Mouse (Mus musculus) heart, embryonic 16.5 days (tissue): ENCODE data around the gene Maats1. TPM values are rescaled to one million over a fixed set of nuclear protein-coding genes. Genes with fewer than 3 reads are reported as not detected.

Experiments
- ATAC-seq: fragments of 200-750 bp; cut with Nextera tagmentation; replicated peaks from 2 replicates; pipeline ENCODE4 v1.8.0; 2017; ENCODE audit warnings: moderate number of reproducible peaks; ENCODE audit not compliant: insufficient read depth, low FRiP score; ENCODE audit errors: extremely low read depth
- H3K27ac ChIP-seq: fragments of 300-500 bp; sonication (generic); 2 replicates; pipeline ENCODE4 v1.5.1; 2014; ENCODE audit warnings: mild to moderate bottlenecking, low read length, control low read depth, moderate library complexity
- H3K27me3 ChIP-seq: fragments of 300-500 bp; sonication (generic); 2 replicates; pipeline ENCODE4 v1.6.1; 2014; ENCODE audit warnings: low read length, mixed read lengths; ENCODE audit not compliant: control insufficient read depth, insufficient read depth
- H3K36me3 ChIP-seq: fragments of 300-500 bp; sonication (generic); 2 replicates; pipeline ENCODE4 v1.6.1; 2014; ENCODE audit not compliant: control insufficient read depth, insufficient read depth
- H3K4me1 ChIP-seq: fragments of 300-500 bp; sonication (generic); 2 replicates; pipeline ENCODE4 v1.6.1; 2014; ENCODE audit warnings: low read length, mixed read lengths; ENCODE audit not compliant: control insufficient read depth, insufficient read depth
- H3K4me2 ChIP-seq: fragments of 300-500 bp; sonication (generic); 2 replicates; pipeline ENCODE4 v1.6.1; 2014; ENCODE audit warnings: low read depth, mild to moderate bottlenecking, control low read depth, low read length
- H3K4me3 ChIP-seq: fragments of 300-500 bp; sonication (generic); 2 replicates; pipeline ENCODE4 v1.5.1; 2014; ENCODE audit warnings: mild to moderate bottlenecking, control low read depth, low read length
- H3K9ac ChIP-seq: fragments of 300-500 bp; sonication (generic); 2 replicates; pipeline ENCODE4 v1.6.1; 2014; ENCODE audit warnings: low read length, control low read depth
- H3K9me3 ChIP-seq: fragments of 300-500 bp; sonication (generic); replicated peaks from 2 replicates; pipeline ENCODE4 v1.6.1; 2016; ENCODE audit warnings: low read length; ENCODE audit not compliant: control insufficient read depth
- WGBS: fragments of 180-500 bp; shearing (Covaris S2); extraction: QIAGEN DNeasy Blood & Tissue Kit; methylation state at CpG from one replicate; pipeline ENCODE4 v1.1.7; 2014; 5-methylcytosine and 5-hydroxymethylcytosine counted together
- polyA plus RNA-seq: library from polyadenylated mRNA; unstranded; fragments of >200 nt; fragmentation: Nextera tagmentation; extraction: Ambion mirVana; gene quantifications from 2 replicates; pipeline ENCODE4 v1.2.1, GENCODE M21; 2015

Maats1 gene
- polyA plus RNA-seq, 1 experiment from 2014 or later = 0.12 TPM

GRCm38 (mm10) chr16:38354185-38354913 is 12.4 kb upstream of the Maats1 start:
- H3K27me3 ChIP-seq = no peaks in the 10 kb centered on the region
- H3K4me1 ChIP-seq = peaks cover 32% of the 10 kb centered on the region
- peaks cover 8% of the 10 kb centered on the region; the same call in 1 of the 2 replicates for H3K36me3 ChIP-seq
- no peak for ATAC-seq
- no peak overlapping the region for H3K4me2 ChIP-seq
- no peak overlapping the region for H3K4me3 ChIP-seq
- H3K9me3 ChIP-seq = no peaks in the 10 kb centered on the region
- WGBS = 59% methylated on average over 5 of the region's 5 CpGs
- H3K9ac ChIP-seq = no peak overlapping the region
- H3K27ac ChIP-seq = no peak overlapping the region

GRCm38 (mm10) chr16:38353642-38354041 is 11.7 kb upstream of the Maats1 start:
- Histone ChIP-seq H3K9me3 (no peaks in the 10 kb centered on the region), H3K27ac (peak overlapping the region; percentile 64), H3K4me3 (no peak overlapping the region), H3K9ac (no peak overlapping the region), H3K36me3 (peaks cover 10% of the 10 kb centered on the region; the same call in 1 of the 2 replicates), H3K4me2 (no peak overlapping the region), H3K4me1 (peaks cover 27% of the 10 kb centered on the region), H3K27me3 (no peaks in the 10 kb centered on the region)
- 66% methylated on average over 2 of the region's 2 CpGs for WGBS
- no peak for ATAC-seq

- no peak overlapping the region for H3K4me2 ChIP-seq
- no peak overlapping the region for H3K9ac ChIP-seq
- H3K9me3 ChIP-seq = no peaks in the 10 kb centered on the region
- H3K27me3 ChIP-seq = no peaks in the 10 kb centered on the region
- peaks cover 34% of the 10 kb centered on the region for H3K4me1 ChIP-seq
- no peak for ATAC-seq
- no peak overlapping the region for H3K27ac ChIP-seq
- H3K36me3 ChIP-seq = peaks cover 8% of the 10 kb centered on the region; the same call in 1 of the 2 replicates
- H3K4me3 ChIP-seq = no peak overlapping the region
Measured at GRCm38 (mm10) chr16:38352851-38353250, 10.9 kb upstream of the Maats1 start.

DNA sequence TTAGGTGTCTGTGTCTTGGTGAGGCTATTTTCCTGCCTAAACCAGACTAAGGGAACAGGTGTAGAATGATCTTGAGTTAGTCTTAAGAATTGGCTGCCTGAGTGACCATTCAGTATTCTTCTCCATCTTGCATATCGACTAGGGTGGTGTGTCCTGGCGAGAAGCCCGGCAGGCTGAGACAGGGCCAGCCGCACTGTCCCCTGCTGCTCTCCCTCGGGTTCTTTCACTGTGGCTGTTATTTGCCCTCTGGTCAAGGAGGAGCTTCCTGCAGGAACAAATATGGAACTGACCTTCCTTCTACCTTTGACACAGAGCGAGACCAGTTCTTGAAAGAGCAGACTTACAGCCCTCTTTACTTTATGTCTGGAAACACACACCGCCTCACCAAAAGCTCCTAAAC is 10.1 kb upstream of the Maats1 start:
- WGBS = 36% methylated on average over 7 of the region's 7 CpGs
- Histone ChIP-seq H3K36me3 (peaks cover 8% of the 10 kb centered on the region; the same call in 1 of the 2 replicates), H3K4me1 (peaks cover 39% of the 10 kb centered on the region), H3K27ac (peak overlapping the region; percentile 92), H3K4me3 (no peak overlapping the region), H3K9me3 (no peaks in the 10 kb centered on the region), H3K9ac (peak overlapping the region; percentile 2), H3K27me3 (no peaks in the 10 kb centered on the region), H3K4me2 (peak overlapping the region; percentile 6)
- no peak for ATAC-seq

GRCm38 (mm10) chr16:38350939-38351338 is 9.0 kb upstream of the Maats1 start:
- H3K9ac ChIP-seq = peak overlapping the region; percentile 42
- peak overlapping the region; percentile 32; the same call in 1 of the 2 replicates for H3K4me2 ChIP-seq
- H3K36me3 ChIP-seq = peaks cover 8% of the 10 kb centered on the region; the same call in 1 of the 2 replicates
- 25% methylated on average over 6 of the region's 6 CpGs for WGBS
- peak; percentile 23 for ATAC-seq
- H3K4me1 ChIP-seq = peaks cover 41% of the 10 kb centered on the region
- H3K27ac ChIP-seq = peak overlapping the region; percentile 92
- no peaks in the 10 kb centered on the region for H3K27me3 ChIP-seq
- no peaks in the 10 kb centered on the region for H3K9me3 ChIP-seq
- no peak overlapping the region for H3K4me3 ChIP-seq

DNA sequence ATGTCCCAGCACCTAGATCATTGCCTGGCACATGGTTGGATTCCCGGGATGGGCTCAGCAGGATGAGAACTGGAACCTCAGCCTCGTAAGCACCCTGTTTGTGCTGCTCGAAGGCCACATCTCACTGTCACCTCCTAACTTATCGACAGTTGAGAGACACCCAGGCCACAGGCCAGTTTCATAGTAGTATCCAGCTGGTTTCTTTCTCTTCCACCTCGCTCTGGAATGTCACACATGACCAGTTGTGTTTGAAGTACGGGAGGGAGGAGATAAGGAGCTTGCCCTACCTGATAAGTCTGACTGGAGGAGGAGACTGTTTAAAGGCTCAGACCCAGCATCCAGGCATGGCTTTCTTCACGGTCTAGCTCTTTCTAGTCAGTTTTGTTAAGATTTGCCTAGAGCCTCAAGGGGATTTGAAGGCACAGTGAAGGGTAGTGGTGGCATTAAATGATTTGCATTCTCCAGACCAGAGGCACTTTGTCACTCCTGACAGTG is 8.5 kb upstream of the Maats1 start:
- 13% methylated on average over 7 of the region's 7 CpGs for WGBS
- no peak overlapping the region for H3K4me3 ChIP-seq
- H3K9me3 ChIP-seq = no peaks in the 10 kb centered on the region
- ATAC-seq = peak; percentile 78
- H3K27me3 ChIP-seq = no peaks in the 10 kb centered on the region
- H3K36me3 ChIP-seq = peaks cover 8% of the 10 kb centered on the region; the same call in 1 of the 2 replicates
- peaks cover 42% of the 10 kb centered on the region for H3K4me1 ChIP-seq
- peak overlapping the region; percentile 92 for H3K27ac ChIP-seq
- H3K4me2 ChIP-seq = peak overlapping the region; percentile 32
- peak overlapping the region; percentile 38 for H3K9ac ChIP-seq

GRCm38 (mm10) chr16:38349881-38350280 is 7.9 kb upstream of the Maats1 start:
- H3K4me2 ChIP-seq = peak overlapping the region; percentile 32
- H3K27me3 ChIP-seq = no peaks in the 10 kb centered on the region
- H3K4me3 ChIP-seq = no peak overlapping the region
- peak overlapping the region; percentile 38 for H3K9ac ChIP-seq
- peak overlapping the region; percentile 92 for H3K27ac ChIP-seq
- H3K36me3 ChIP-seq = peaks cover 8% of the 10 kb centered on the region; the same call in 1 of the 2 replicates
- no peaks in the 10 kb centered on the region for H3K9me3 ChIP-seq
- WGBS = 88% methylated on average over 1 of the region's 2 CpGs
- peaks cover 47% of the 10 kb centered on the region for H3K4me1 ChIP-seq
- ATAC-seq = no peak

DNA sequence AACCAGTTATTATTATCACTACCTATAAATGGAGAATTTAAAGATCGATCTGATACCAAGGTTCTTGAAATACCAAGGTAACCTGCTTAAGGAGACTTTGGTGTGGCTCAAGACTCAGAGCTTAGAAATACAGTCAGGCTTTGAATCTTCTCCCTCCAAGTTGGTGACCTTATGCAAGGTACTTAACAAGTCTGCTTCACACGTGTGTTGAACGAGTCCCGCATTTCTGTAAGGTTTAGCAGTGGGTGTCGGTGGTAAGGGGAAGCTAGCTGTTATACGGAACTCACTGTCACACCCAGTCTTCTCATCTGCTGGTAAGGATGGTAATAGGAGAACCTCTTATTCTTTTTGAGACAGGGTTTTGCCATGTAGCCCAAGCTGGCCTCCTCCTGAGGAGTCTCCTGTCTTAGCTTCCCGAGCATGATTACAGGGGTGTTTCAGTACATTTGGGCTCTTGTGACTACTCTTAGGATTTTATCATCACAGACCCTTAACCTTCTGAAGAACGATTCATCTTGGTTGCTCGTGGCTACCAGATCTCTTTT is 6.3 kb upstream of the Maats1 start:
- H3K4me1 ChIP-seq = peaks cover 44% of the 10 kb centered on the region
- H3K9me3 ChIP-seq = no peaks in the 10 kb centered on the region
- H3K36me3 ChIP-seq = peaks cover 8% of the 10 kb centered on the region; the same call in 1 of the 2 replicates
- H3K9ac ChIP-seq = peak overlapping the region; percentile 4; the same call in 1 of the 2 replicates
- 64% methylated on average over 9 of the region's 9 CpGs for WGBS
- H3K27ac ChIP-seq = no peak overlapping the region
- no peaks in the 10 kb centered on the region for H3K27me3 ChIP-seq
- no peak for ATAC-seq
- peak overlapping the region; percentile 81 for H3K4me2 ChIP-seq
- H3K4me3 ChIP-seq = peak overlapping the region; percentile 8; the same call in 1 of the 2 replicates

DNA sequence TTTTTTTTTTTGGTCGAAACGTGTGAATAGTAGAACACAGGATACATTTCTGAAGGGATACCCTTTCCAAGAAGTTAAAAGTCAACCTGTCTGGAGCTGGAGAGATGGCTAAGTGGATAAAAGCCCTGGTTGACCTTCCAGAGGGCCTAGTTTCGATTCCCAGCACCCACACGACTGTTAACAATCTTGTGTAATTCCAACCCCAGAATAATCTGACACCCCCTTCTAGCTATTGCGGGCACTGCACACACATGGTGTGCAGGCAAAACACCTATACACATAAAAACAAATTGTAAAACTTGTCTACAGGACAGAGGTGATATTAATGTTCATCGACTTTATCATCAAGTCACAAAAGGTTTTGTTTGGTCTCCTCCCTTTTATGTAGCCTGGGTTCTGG is 5.6 kb upstream of the Maats1 start:
- Histone ChIP-seq H3K9me3 (no peaks in the 10 kb centered on the region), H3K4me3 (peak overlapping the region; percentile 94), H3K27me3 (no peaks in the 10 kb centered on the region), H3K27ac (peak overlapping the region; percentile 48), H3K9ac (peak overlapping the region; percentile 98), H3K4me1 (peaks cover 44% of the 10 kb centered on the region), H3K36me3 (peaks cover 8% of the 10 kb centered on the region; the same call in 1 of the 2 replicates), H3K4me2 (peak overlapping the region; percentile 81)
- WGBS = 51% methylated on average over 6 of the region's 6 CpGs
- no peak for ATAC-seq
